Mouse (Mus musculus) neural tube, embryonic 12.5 days (tissue): Measurements from ENCODE around the gene Ccdc189. TPM values are rescaled to one million over a fixed set of nuclear protein-coding genes. Genes with fewer than 3 reads are reported as not detected.

Source experiments
- ATAC-seq: fragments of 200-750 bp; cut with Nextera tagmentation; 2 replicates; pipeline ENCODE4 v1.8.0; 2017; ENCODE audit warnings: low read depth, mild to moderate bottlenecking, moderate TSS enrichment, moderate library complexity; ENCODE audit not compliant: low FRiP score
- H3K27ac ChIP-seq: fragments of 300-500 bp; sonication (generic); 2 replicates; pipeline ENCODE4 v1.5.1; 2016
- H3K27me3 ChIP-seq: fragments of 300-500 bp; sonication (generic); replicated peaks from 2 replicates; pipeline ENCODE4 v1.6.1; 2016; ENCODE audit warnings: mild to moderate bottlenecking
- H3K36me3 ChIP-seq: fragments of 300-500 bp; sonication (generic); 2 replicates; pipeline ENCODE4 v1.6.1; 2016; ENCODE audit warnings: mild to moderate bottlenecking
- H3K4me1 ChIP-seq: fragments of 300-500 bp; sonication (generic); 2 replicates; pipeline ENCODE4 v1.6.1; 2016
- H3K4me2 ChIP-seq: fragments of 300-500 bp; sonication (generic); replicated peaks from 2 replicates; pipeline ENCODE4 v1.6.1; 2016; ENCODE audit warnings: mild to moderate bottlenecking
- H3K4me3 ChIP-seq: fragments of 300-500 bp; sonication (generic); 2 replicates; pipeline ENCODE4 v1.5.1; 2016
- H3K9ac ChIP-seq: fragments of 300-500 bp; sonication (generic); 2 replicates; pipeline ENCODE4 v1.6.1; 2016; ENCODE audit warnings: mild to moderate bottlenecking
- H3K9me3 ChIP-seq: fragments of 300-500 bp; sonication (generic); 2 replicates; pipeline ENCODE4 v1.6.1; 2016; ENCODE audit warnings: mild to moderate bottlenecking
- WGBS: fragments of 180-500 bp; shearing (Covaris S2); methylation state at CpG from one replicate; pipeline ENCODE4 v1.1.7; 2016; 5-methylcytosine and 5-hydroxymethylcytosine counted together
- polyA plus RNA-seq: library from polyadenylated mRNA; unstranded; fragments of >200 nt; fragmentation: Nextera tagmentation; extraction: Ambion mirVana; gene quantifications from 2 replicates; pipeline ENCODE4 v1.2.1, GENCODE M21; 2016

Ccdc189 gene
- polyA plus RNA-seq, 1 experiment from 2014 or later: 14.1 TPM

DNA sequence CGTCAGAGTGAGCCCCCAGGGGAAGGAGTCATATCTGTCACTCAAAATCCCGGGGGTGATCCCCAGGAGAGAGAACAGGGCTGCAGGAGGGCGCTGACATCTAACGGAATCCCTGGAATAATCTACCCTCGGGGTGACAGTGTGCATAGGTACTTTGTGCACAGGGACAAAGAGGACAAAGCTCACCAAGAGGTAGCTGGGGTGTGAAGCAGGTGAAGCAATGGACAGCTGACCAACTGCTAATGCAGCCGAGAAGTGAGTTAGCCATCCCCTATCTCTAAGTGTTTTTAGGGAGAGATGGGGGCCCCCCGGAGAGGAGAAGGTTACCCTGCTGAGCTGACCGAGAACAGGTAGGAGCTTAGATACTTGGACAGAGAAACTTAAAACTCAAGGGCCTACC is 25.7 kb upstream of the Ccdc189 start:
- peak overlapping the region; percentile 81 for H3K4me2 ChIP-seq
- H3K36me3 ChIP-seq: peaks cover 38% of the 10 kb centered on the region
- H3K27ac ChIP-seq: no peak overlapping the region
- H3K4me3 ChIP-seq: peak overlapping the region; percentile 91
- peaks cover 24% of the 10 kb centered on the region for H3K4me1 ChIP-seq
- ATAC-seq: no peak
- WGBS: 29% methylated on average over 8 of the region's 8 CpGs
- H3K9me3 ChIP-seq: no peaks in the 10 kb centered on the region
- H3K9ac ChIP-seq: peak overlapping the region; percentile 99
- no peaks in the 10 kb centered on the region for H3K27me3 ChIP-seq

DNA sequence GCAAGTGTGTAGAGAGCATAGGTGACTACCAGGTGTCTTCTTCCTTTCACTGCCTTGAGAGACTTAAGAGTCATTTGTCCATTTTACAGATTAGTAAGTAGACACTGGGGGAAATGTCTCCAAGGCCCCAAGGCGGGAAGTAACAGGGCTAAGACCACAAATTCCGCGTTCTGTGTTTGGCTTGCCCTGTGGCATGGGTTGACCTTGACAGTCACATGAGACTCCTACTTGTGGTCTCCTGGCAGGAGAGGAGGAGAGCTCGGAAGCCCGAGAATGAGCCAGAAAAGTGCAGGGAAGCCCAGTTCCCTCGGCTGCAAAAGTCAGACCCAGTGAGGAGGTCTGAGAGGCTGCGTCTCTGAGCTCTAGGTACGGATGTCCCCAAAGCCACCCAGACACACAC is 25.1 kb upstream of the Ccdc189 start:
- Histone ChIP-seq H3K9me3 (no peaks in the 10 kb centered on the region), H3K9ac (peak overlapping the region; percentile 99), H3K27me3 (no peaks in the 10 kb centered on the region), H3K4me2 (peak overlapping the region; percentile 81), H3K4me3 (peak overlapping the region; percentile 9; the same call in 1 of the 2 replicates), H3K36me3 (peaks cover 43% of the 10 kb centered on the region), H3K27ac (no peak overlapping the region), H3K4me1 (peaks cover 24% of the 10 kb centered on the region)
- 87% methylated on average over 8 of the region's 8 CpGs for WGBS
- ATAC-seq: no peak

DNA sequence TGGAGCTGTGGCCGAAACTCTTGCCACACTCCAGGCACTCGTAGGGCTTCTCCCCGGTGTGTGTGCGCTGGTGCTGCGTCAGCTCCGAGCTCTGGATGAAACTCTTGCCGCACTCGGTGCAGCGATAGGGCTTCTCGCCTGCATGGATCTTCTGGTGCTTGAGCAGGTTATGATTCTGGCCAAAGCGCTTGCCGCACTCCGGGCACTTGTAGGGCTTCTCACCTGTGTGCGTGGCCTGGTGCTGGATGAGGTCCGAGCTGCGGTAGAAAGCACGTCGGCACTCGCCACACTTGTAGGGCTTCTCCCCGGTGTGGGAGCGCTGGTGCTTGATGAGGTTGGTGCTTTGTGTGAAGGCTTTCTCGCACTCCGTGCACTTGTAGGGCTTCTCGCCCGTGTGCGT is 23.2 kb upstream of the Ccdc189 start:
- no peak overlapping the region for H3K27ac ChIP-seq
- H3K9me3 ChIP-seq: no peaks in the 10 kb centered on the region
- no peak for ATAC-seq
- 97% methylated on average over 26 of the region's 26 CpGs for WGBS
- H3K27me3 ChIP-seq: no peaks in the 10 kb centered on the region
- no peak overlapping the region for H3K4me3 ChIP-seq
- peaks cover 16% of the 10 kb centered on the region for H3K4me1 ChIP-seq
- H3K36me3 ChIP-seq: peaks cover 62% of the 10 kb centered on the region
- H3K9ac ChIP-seq: no peak overlapping the region
- H3K4me2 ChIP-seq: no peak overlapping the region

DNA sequence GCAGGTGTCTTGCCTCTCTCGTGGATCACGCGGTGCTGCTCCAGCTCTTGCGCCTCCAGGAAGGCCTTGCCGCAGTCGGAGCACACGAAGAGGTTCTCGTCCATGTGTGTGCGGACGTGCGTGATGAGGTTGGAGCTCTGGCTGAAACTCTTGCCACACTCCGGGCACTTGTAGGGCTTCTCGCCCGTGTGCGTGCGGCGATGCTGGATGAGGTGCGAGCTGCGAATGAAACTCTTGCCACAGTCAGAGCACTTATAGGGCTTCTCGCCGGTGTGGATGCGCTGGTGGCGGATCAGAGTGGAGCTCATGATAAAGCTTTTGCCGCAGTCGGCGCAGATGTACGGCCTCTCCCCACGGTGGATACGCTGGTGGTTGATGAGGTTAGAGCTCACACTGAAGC is 22.6 kb upstream of the Ccdc189 start:
- H3K9me3 ChIP-seq: no peaks in the 10 kb centered on the region
- H3K4me3 ChIP-seq: no peak overlapping the region
- peaks cover 12% of the 10 kb centered on the region for H3K4me1 ChIP-seq
- no peak for ATAC-seq
- H3K4me2 ChIP-seq: no peak overlapping the region
- WGBS: 98% methylated on average over 29 of the region's 29 CpGs
- H3K36me3 ChIP-seq: peaks cover 67% of the 10 kb centered on the region
- H3K9ac ChIP-seq: no peak overlapping the region
- H3K27ac ChIP-seq: no peak overlapping the region
- H3K27me3 ChIP-seq: no peaks in the 10 kb centered on the region

DNA sequence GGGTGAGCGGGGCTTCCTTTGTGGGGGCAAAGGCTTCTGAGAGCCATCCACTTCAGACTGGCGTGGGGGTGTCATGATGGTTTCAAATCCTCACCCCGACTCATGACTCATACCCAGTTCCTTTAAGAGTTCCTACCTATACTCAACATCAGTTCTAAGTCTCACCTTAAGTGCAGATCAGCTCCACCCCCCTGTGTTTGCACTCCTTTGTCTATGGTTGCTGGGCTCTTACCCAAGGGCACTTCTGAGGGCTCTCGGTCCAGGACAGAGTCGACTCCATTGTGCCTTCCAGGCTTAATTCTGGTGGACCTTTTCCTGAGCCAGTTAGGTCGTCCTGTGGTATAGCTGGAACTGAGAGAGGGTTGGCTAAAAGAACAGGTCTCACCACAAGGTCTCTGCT is 18.8 kb upstream of the Ccdc189 start:
- no peak for ATAC-seq
- H3K4me3 ChIP-seq: no peak overlapping the region
- H3K4me2 ChIP-seq: no peak overlapping the region
- H3K4me1 ChIP-seq: no peaks in the 10 kb centered on the region
- WGBS: 83% methylated on average over 6 of the region's 6 CpGs
- no peak overlapping the region for H3K9ac ChIP-seq
- no peaks in the 10 kb centered on the region for H3K9me3 ChIP-seq
- H3K27ac ChIP-seq: no peak overlapping the region
- H3K36me3 ChIP-seq: peaks cover 94% of the 10 kb centered on the region
- H3K27me3 ChIP-seq: no peaks in the 10 kb centered on the region

DNA sequence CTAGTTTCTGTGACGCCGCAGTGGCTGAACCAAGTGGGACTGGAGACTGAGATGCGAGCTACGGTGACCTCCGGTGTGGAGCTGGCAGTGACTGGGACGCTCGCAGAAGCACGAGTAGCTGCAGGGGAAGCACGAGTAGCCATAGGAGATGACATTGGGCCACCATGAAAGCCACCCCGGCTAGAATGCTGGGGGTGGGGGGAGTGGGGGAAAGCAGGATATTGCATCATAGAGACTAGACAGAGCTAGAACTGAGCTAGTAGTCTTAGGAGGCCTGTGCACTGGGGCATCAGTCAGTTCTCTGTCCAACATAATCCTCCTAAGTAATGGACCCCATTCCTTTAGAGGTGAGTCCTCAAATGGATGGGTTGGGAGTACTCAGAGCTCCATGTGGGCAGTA is 15.9 kb upstream of the Ccdc189 start:
- WGBS: 90% methylated on average over 10 of the region's 10 CpGs
- Histone ChIP-seq H3K4me2 (no peak overlapping the region), H3K36me3 (peaks cover 94% of the 10 kb centered on the region), H3K9me3 (no peaks in the 10 kb centered on the region), H3K27ac (no peak overlapping the region), H3K4me1 (no peaks in the 10 kb centered on the region), H3K9ac (no peak overlapping the region), H3K27me3 (no peaks in the 10 kb centered on the region), H3K4me3 (no peak overlapping the region)
- ATAC-seq: no peak

DNA sequence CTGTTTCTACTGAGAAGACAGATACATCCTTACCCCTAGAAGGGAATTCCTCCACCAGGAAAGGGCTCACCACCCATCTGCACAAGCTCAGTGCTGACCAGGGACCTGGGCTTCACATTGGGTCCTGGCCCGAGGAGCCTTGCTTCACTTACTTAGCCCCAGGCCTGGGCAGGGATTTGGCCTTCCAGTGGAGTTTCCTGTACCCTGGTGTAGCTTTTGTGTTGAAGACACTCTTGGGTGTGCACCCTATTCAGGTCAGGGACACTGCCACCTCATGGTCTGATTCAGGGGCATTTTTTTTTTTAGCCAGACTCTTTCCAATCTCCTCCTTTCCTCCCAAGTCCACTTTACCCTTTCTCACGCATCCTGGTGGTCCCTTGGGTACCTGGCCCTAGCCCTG is 14.5 kb upstream of the Ccdc189 start:
- WGBS: 92% methylated on average over 2 of the region's 2 CpGs
- no peak for ATAC-seq
- Histone ChIP-seq H3K9ac (no peak overlapping the region), H3K4me1 (no peaks in the 10 kb centered on the region), H3K36me3 (peaks cover 93% of the 10 kb centered on the region), H3K27ac (no peak overlapping the region), H3K4me2 (no peak overlapping the region), H3K9me3 (no peaks in the 10 kb centered on the region), H3K4me3 (no peak overlapping the region), H3K27me3 (no peaks in the 10 kb centered on the region)

DNA sequence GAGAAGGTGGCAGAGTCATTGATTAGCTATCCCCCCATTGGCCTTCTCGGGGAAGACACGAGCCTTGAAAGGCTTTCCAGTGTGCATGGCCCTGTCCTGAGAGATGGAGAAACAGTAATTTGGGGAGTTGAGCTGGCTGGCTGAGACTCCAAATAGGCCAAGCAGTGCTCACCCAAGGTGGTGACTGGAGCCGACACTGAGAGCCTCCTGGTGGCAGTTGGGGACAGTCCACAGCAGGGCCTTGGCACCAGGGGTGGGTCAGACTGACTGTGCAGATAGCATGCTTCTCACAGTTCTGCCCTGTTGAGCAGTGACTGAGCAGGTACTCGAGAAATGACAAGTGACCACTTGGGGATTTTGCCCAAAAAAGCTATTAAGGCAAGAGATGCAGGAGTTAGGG is 13.3 kb upstream of the Ccdc189 start:
- no peak overlapping the region for H3K4me2 ChIP-seq
- no peaks in the 10 kb centered on the region for H3K9me3 ChIP-seq
- ATAC-seq: no peak
- no peak overlapping the region for H3K27ac ChIP-seq
- H3K27me3 ChIP-seq: no peaks in the 10 kb centered on the region
- whole genome bisulfite sequencing: 89% methylated on average over 4 of the region's 4 CpGs
- H3K4me3 ChIP-seq: no peak overlapping the region
- peaks cover 93% of the 10 kb centered on the region for H3K36me3 ChIP-seq
- H3K9ac ChIP-seq: no peak overlapping the region
- H3K4me1 ChIP-seq: no peaks in the 10 kb centered on the region

DNA sequence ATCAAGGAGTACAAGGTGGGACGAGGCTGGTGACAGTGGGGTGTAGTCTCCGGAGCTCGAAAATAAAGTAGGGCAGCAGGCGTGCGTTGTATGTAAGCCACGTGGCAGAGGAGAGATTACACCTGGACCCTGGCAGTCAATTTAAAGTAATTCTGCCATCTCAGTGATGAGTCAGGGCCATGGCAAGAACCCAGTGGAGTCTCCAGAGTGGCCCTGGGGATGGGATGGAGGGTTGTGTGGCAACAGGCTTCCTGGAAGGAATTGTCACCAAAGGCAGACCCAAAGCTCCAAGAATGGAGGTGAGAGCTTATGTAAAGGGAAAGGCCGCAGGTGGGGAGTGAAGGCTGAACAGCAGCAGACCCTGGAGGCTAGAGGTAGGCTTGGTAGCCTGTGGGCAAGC is 12.2 kb upstream of the Ccdc189 start:
- H3K9me3 ChIP-seq: no peaks in the 10 kb centered on the region
- no peak overlapping the region for H3K9ac ChIP-seq
- WGBS: 94% methylated on average over 7 of the region's 7 CpGs
- no peak for ATAC-seq
- peaks cover 94% of the 10 kb centered on the region for H3K36me3 ChIP-seq
- H3K27me3 ChIP-seq: no peaks in the 10 kb centered on the region
- H3K4me1 ChIP-seq: no peaks in the 10 kb centered on the region
- H3K4me2 ChIP-seq: no peak overlapping the region
- no peak overlapping the region for H3K4me3 ChIP-seq
- H3K27ac ChIP-seq: no peak overlapping the region

DNA sequence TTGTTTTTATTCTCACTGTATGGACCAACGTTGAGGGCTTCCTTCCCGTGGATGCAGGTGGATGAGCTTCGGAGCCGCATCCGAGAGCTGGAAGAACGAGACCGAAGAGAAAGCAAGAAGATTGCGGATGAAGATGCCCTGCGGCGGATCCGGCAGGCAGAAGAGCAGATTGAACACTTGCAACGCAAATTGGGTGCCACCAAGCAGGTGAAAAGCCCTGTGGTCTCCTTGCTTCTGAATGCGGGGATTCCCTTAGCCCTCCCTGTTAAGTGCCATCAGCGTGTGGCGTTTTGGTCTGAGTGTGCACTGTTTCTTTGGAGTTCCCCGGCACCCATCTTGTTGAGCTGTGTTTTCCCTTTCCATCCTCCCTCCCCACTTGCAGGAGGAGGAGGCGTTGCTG is 8.4 kb upstream of the Ccdc189 start:
- no peak for ATAC-seq
- Histone ChIP-seq H3K36me3 (peaks cover 99% of the 10 kb centered on the region), H3K9me3 (no peaks in the 10 kb centered on the region), H3K4me1 (no peaks in the 10 kb centered on the region), H3K4me2 (no peak overlapping the region), H3K27ac (no peak overlapping the region), H3K4me3 (no peak overlapping the region), H3K9ac (no peak overlapping the region), H3K27me3 (no peaks in the 10 kb centered on the region)
- WGBS: 96% methylated on average over 17 of the region's 17 CpGs

DNA sequence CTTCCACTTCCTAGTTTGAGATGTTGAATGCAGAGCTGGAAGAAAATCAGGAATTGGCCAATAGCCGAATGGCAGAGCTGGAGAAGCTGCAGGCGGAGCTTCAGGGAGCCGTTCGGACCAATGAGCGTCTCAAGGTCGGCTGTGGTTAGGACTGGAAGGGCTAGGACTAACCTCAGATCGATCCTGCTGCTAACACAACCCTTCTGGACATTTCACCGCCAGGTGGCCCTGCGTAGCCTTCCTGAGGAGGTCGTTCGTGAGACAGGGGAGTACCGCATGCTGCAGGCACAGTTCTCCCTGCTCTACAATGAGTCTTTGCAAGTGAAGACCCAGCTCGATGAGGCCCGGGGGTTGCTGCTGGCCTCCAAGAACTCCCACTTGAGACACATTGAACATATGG is 4.2 kb upstream of the Ccdc189 start:
- Histone ChIP-seq H3K36me3 (peaks cover 80% of the 10 kb centered on the region), H3K27me3 (no peaks in the 10 kb centered on the region), H3K27ac (no peak overlapping the region), H3K9ac (no peak overlapping the region), H3K4me1 (peaks cover 12% of the 10 kb centered on the region), H3K4me3 (no peak overlapping the region), H3K9me3 (no peaks in the 10 kb centered on the region), H3K4me2 (no peak overlapping the region)
- no peak for ATAC-seq
- 91% methylated on average over 14 of the region's 14 CpGs for WGBS

DNA sequence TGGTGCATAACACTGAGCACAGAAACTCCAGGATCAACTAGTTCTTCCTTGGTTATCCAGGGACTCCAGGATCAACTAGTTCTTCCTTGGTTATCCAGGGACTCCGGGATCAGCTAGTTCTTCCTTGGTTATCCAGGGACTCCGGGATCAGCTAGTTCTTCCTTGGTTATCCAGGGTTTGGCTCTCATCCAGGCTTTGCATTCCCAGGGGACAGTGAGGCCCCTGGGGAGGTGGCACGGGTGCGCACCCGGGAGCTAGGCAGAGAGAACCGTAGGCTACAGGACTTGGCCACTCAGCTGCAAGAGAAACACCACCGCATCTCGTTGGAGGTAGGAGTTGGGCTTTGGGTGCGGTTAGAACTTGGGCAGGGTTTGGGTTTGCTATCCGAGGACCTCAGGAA is 2.7 kb upstream of the Ccdc189 start:
- H3K9me3 ChIP-seq: no peaks in the 10 kb centered on the region
- no peak for ATAC-seq
- H3K36me3 ChIP-seq: peaks cover 65% of the 10 kb centered on the region
- no peak overlapping the region for H3K27ac ChIP-seq
- H3K4me2 ChIP-seq: no peak overlapping the region
- H3K4me1 ChIP-seq: peaks cover 18% of the 10 kb centered on the region
- WGBS: 92% methylated on average over 10 of the region's 10 CpGs
- H3K27me3 ChIP-seq: no peaks in the 10 kb centered on the region
- H3K4me3 ChIP-seq: no peak overlapping the region
- H3K9ac ChIP-seq: 0 out of 2 replicates have a peak overlapping the region, but pooled peaks have one; percentile 10

DNA sequence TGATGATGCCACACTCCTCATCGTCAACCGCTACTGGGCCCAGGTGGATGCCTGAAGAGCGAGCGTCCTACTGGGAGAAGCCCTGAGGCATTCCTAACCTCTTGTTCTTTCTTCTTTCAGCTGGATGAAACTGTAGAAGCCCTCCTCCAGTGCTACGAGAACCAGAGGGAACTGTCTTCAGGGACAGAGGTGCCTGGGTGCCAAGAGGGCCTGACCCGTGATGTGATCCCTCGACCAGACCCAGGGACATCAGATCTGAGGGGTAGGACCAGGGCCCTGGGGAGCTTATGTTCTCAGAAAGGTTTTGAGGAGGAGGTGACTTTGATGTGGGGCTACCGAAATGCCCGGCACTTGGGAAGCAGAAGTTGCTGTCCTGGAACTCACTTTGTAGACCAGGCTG is 1.2 kb upstream of the Ccdc189 start:
- Histone ChIP-seq H3K9ac (peak overlapping the region; percentile 78), H3K36me3 (peaks cover 54% of the 10 kb centered on the region), H3K27me3 (no peaks in the 10 kb centered on the region), H3K4me2 (peak overlapping the region; percentile 92), H3K4me3 (peak overlapping the region; percentile 91), H3K27ac (no peak overlapping the region), H3K4me1 (peaks cover 18% of the 10 kb centered on the region), H3K9me3 (no peaks in the 10 kb centered on the region)
- ATAC-seq: no peak
- WGBS: 94% methylated on average over 9 of the region's 9 CpGs
